Mouse (Mus musculus) MEL (cell line): ENCODE results near the gene Eif2a. TPM values are rescaled to one million over a fixed set of nuclear protein-coding genes. Genes with fewer than 3 reads are reported as not detected.

Experiments
- DNase-seq: peaks from one replicate; pipeline ENCODE4 v3.0.0; 2011; ENCODE audit warnings: low read depth, low spot score
- H3K27ac ChIP-seq: 2 replicates; pipeline ENCODE4 v1.5.1; 2012; ENCODE audit warnings: low read depth, mild to moderate bottlenecking, control low read depth, low read length, moderate library complexity; ENCODE audit not compliant: control insufficient read depth
- H3K27me3 ChIP-seq, 2 experiments: fragments of 150-350 bp in 1 of 2; sonication (generic) in 1 of 2; 2 replicates each; pipeline ENCODE4 v1.6.1; 2012; ENCODE audit warnings: low read length in 2 of 2, mild to moderate bottlenecking in 2 of 2, improper control_type of control experiment in 1 of 2, moderate library complexity in 1 of 2; ENCODE audit not compliant: insufficient read depth in 2 of 2, control insufficient read depth in 1 of 2
- H3K36me3 ChIP-seq, 2 experiments: 2 replicates each; pipeline ENCODE4 v1.6.1; 2012 to 2014; ENCODE audit warnings: low read length in 2 of 2, improper control_type of control experiment in 1 of 2, inconsistent platforms in 1 of 2, mild to moderate bottlenecking in 1 of 2; ENCODE audit not compliant: insufficient read depth in 2 of 2, control insufficient read depth in 1 of 2
- H3K4me1 ChIP-seq, 2 experiments: fragments of 150-350 bp in 1 of 2; sonication (generic) in 1 of 2; 2 replicates each; pipeline ENCODE4 v1.6.1; 2012; ENCODE audit warnings: low read length in 2 of 2, improper control_type of control experiment in 1 of 2, mild to moderate bottlenecking in 1 of 2; ENCODE audit not compliant: insufficient read depth in 2 of 2, control insufficient read depth in 1 of 2
- H3K4me3 ChIP-seq, 2 experiments: fragments of 150-350 bp in 1 of 2; sonication (generic) in 1 of 2; 2 replicates each; pipeline ENCODE4 v1.5.1; 2012; ENCODE audit warnings: low read depth in 2 of 2, low read length in 2 of 2, mild to moderate bottlenecking in 2 of 2, moderate library complexity in 2 of 2, control low read depth in 1 of 2, improper control_type of control experiment in 1 of 2; ENCODE audit not compliant: control insufficient read depth in 1 of 2, insufficient read depth in 1 of 2
- H3K79me2 ChIP-seq: 2 replicates; pipeline ENCODE4 v1.6.1; 2012; ENCODE audit warnings: mild to moderate bottlenecking, low read length, moderate library complexity; ENCODE audit not compliant: control insufficient read depth, poor library complexity, insufficient read depth
- H3K9ac ChIP-seq: 2 replicates; pipeline ENCODE4 v1.6.1; 2012; ENCODE audit warnings: low read depth, mild to moderate bottlenecking, control low read depth, low read length, moderate library complexity; ENCODE audit not compliant: control insufficient read depth, poor library complexity, severe bottlenecking
- H3K9me3 ChIP-seq: fragments of 150-350 bp; sonication (generic); replicated peaks from 2 replicates; pipeline ENCODE4 v1.6.1; 2012; ENCODE audit warnings: mild to moderate bottlenecking, low read length, improper control_type of control experiment, moderate library complexity; ENCODE audit not compliant: insufficient read depth
- BHLHE40 ChIP-seq: IDR thresholded peaks from 2 replicates; pipeline ENCODE4 v1.6.1; 2012; ENCODE audit warnings: low read depth, mild to moderate bottlenecking, inconsistent platforms, low read length, improper control_type of control experiment, borderline replicate concordance
- CTCF ChIP-seq, 3 experiments: IDR thresholded peaks in 2 of 3; conservative IDR thresholded peaks in 1 of 3; 2 replicates each; pipeline ENCODE4 v1.5.1; 2011 to 2012; ENCODE audit warnings: low read length in 3 of 3, low read depth in 2 of 3, mild to moderate bottlenecking in 2 of 3, improper control_type of control experiment in 1 of 3, inconsistent platforms in 1 of 3, mixed read lengths in 1 of 3, moderate library complexity in 1 of 3; ENCODE audit not compliant: control insufficient read depth in 1 of 3, insufficient read depth in 1 of 3, poor library complexity in 1 of 3, severe bottlenecking in 1 of 3
- E2F4 ChIP-seq: IDR thresholded peaks from 2 replicates; pipeline ENCODE4 v1.6.1; 2011; ENCODE audit warnings: low read depth, low read length, improper control_type of control experiment, borderline replicate concordance
- ELF1 ChIP-seq: IDR thresholded peaks from 2 replicates; pipeline ENCODE4 v1.6.1; 2014; ENCODE audit warnings: low read depth, mild to moderate bottlenecking, inconsistent platforms, low read length, improper control_type of control experiment, moderate library complexity
- EP300 ChIP-seq, 2 experiments: IDR thresholded peaks; 2 replicates each; pipeline ENCODE4 v1.6.1; 2011; ENCODE audit warnings: improper control_type of control experiment in 2 of 2, low read length in 2 of 2, low read depth in 1 of 2, mild to moderate bottlenecking in 1 of 2
- ETS1 ChIP-seq: IDR thresholded peaks from 2 replicates; pipeline ENCODE4 v1.6.1; 2012; ENCODE audit warnings: low read depth, mild to moderate bottlenecking, inconsistent platforms, low read length, improper control_type of control experiment, moderate library complexity
- JUND ChIP-seq: IDR thresholded peaks from 2 replicates; pipeline ENCODE4 v1.6.1; 2011; ENCODE audit warnings: low read depth, mild to moderate bottlenecking, improper control_type of control experiment, low read length
- KAT2A ChIP-seq: conservative IDR thresholded peaks from 2 replicates; pipeline ENCODE4 v1.6.1; 2012; ENCODE audit warnings: low read depth, low read length, improper control_type of control experiment, inconsistent platforms
- MAFK ChIP-seq: IDR thresholded peaks from 2 replicates; pipeline ENCODE4 v1.6.1; 2011; ENCODE audit warnings: low read depth, mild to moderate bottlenecking, low read length, improper control_type of control experiment, borderline replicate concordance
- MAZ ChIP-seq: IDR thresholded peaks from 2 replicates; pipeline ENCODE4 v1.6.1; 2012; ENCODE audit warnings: low read depth, mild to moderate bottlenecking, inconsistent platforms, low read length, improper control_type of control experiment
- MXI1 ChIP-seq: IDR thresholded peaks from 2 replicates; pipeline ENCODE4 v1.6.1; 2011; ENCODE audit warnings: mild to moderate bottlenecking, low read depth, low read length, improper control_type of control experiment
- MYB ChIP-seq: IDR thresholded peaks from 2 replicates; pipeline ENCODE4 v1.6.1; 2011; ENCODE audit warnings: mild to moderate bottlenecking, low read depth, low read length, improper control_type of control experiment
- MYC ChIP-seq: IDR thresholded peaks from 2 replicates; pipeline ENCODE4 v1.6.1; 2011; ENCODE audit warnings: low read depth, mild to moderate bottlenecking, low read length, improper control_type of control experiment, moderate library complexity
- NELFE ChIP-seq: IDR thresholded peaks from 2 replicates; pipeline ENCODE4 v1.6.1; 2011; ENCODE audit warnings: low read depth, low read length, improper control_type of control experiment
- POLR2A ChIP-seq, 2 experiments: IDR thresholded peaks; 2 replicates each; pipeline ENCODE4 v1.6.1; 2011 to 2012; ENCODE audit warnings: low read length in 2 of 2, mild to moderate bottlenecking in 2 of 2, control low read depth in 1 of 2, improper control_type of control experiment in 1 of 2, low read depth in 1 of 2, moderate library complexity in 1 of 2; ENCODE audit not compliant: control insufficient read depth in 1 of 2, insufficient read depth in 1 of 2, poor library complexity in 1 of 2
- POLR2AphosphoS2 ChIP-seq: IDR thresholded peaks from 2 replicates; pipeline ENCODE4 v1.6.1; 2011; ENCODE audit warnings: low read length, improper control_type of control experiment
- RAD21 ChIP-seq: IDR thresholded peaks from 2 replicates; pipeline ENCODE4 v1.6.1; 2011; ENCODE audit warnings: mild to moderate bottlenecking, low read depth, low read length, improper control_type of control experiment
- TBP ChIP-seq: IDR thresholded peaks from 2 replicates; pipeline ENCODE4 v1.8.0; 2011; ENCODE audit warnings: low read depth, low read length, improper control_type of control experiment
- UBTF ChIP-seq: IDR thresholded peaks from 2 replicates; pipeline ENCODE4 v1.6.1; 2012; ENCODE audit warnings: low read depth, mild to moderate bottlenecking, inconsistent platforms, low read length, improper control_type of control experiment, moderate library complexity, borderline replicate concordance; ENCODE audit not compliant: insufficient read depth
- polyA plus RNA-seq, 2 experiments: library from polyadenylated mRNA; stranded (reverse) in 1 of 2; unstranded in 1 of 2; fragments of >175 nt in 1 of 2; fragments of >200 nt in 1 of 2; gene quantifications; 2 replicates each; pipeline versions ENCODE4 v1.2.1 to v1.2.4; 2012; ENCODE audit warnings: low replicate concordance in 2 of 2, low read depth in 1 of 2; ENCODE audit not compliant: insufficient read length in 2 of 2, insufficient read depth in 1 of 2, missing spikeins in 1 of 2
- total RNA-seq: library from RNA; depleted of rRNA; stranded (reverse); fragments of 300-350 nt; gene quantifications from 2 replicates; pipeline ENCODE4 v1.2.3, GENCODE M21; 2012

Eif2a gene
- total and polyA plus RNA-seq, 3 experiments = 67.3 to 192 (median 70.2) TPM

DNA sequence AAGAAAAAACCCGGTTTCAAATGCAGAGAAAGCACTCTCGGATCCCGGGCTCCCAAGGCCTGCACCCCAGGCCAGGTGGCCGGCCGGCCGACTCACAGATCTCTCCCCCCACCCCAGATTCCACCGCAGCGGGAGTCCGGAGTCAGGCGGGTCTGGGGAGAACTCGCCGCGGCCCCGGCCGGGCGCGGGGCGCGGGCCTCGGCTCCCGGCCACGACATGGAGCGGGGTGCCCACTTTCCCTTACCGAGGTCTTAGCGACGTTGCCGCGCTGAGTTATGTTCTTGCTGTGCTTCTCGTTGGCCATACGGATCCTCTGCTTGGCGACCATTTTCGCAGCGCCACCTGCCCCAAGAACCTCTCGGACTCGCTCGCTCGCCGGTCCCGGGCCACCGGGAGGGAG is 455 bp upstream of the Eif2a start:
- Histone ChIP-seq H3K27ac (peak overlapping the region; percentile 60), H3K9ac (peak overlapping the region; percentile 95), H3K27me3 (no peaks in the 10 kb centered on the region), H3K36me3 (peaks cover 15 to 28% of the 10 kb centered on the region in 2 experiments), H3K4me1 (peaks cover 3 to 10% of the 10 kb centered on the region in 2 experiments; a peak in 3 of 4 replicates), H3K4me3 (peak overlapping the region; percentile 79 to 94), H3K9me3 (no peaks in the 10 kb centered on the region), H3K79me2 (peaks cover 35% of the 10 kb centered on the region)
- DNase-seq = no peak
- TF ChIP-seq JUND (no peak), UBTF (0 out of 2 replicates have a peak, but pooled peaks have one; percentile 47), TBP (no peak), MXI1 (no peak; the same call in 1 of the 2 replicates)

DNA sequence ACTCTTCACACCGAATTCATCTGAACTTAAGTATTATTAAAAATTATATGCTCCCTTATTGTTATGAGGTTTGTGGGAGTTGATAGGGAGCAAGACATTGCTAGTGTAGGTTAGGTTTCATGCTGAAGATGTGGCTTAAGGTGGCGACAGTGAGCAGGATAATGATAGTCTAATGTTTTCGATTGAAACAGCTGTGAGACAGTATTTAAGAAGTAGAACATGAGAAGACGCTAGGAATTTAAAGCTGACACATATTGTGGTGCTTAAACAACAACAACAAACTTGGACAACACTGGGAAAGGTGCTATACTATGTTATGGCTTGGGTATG is 752 bp downstream of the Eif2a start:
- DNase-seq = peak; percentile 71
- Histone ChIP-seq H3K27ac (peak overlapping the region; percentile 79), H3K9me3 (no peaks in the 10 kb centered on the region), H3K4me1 (peaks cover 3 to 10% of the 10 kb centered on the region in 2 experiments; a peak in 3 of 4 replicates), H3K9ac (peak overlapping the region; percentile 78), H3K36me3 (peaks cover 18 to 27% of the 10 kb centered on the region in 2 experiments), H3K27me3 (no peaks in the 10 kb centered on the region), H3K4me3 (peak overlapping the region; percentile 90 to 94), H3K79me2 (peaks cover 37% of the 10 kb centered on the region)
- TF ChIP-seq RAD21 = peak; percentile 3
- TF ChIP-seq CTCF (IDR thresholded peaks at IDR 0.05 in 2 of 3, conservative IDR thresholded peaks at IDR 0.05 in 1 of 3; ENCODE audit: control insufficient read depth in 1 of 3, insufficient read depth in 1 of 3, low read depth in 2 of 3, low read length in 3 of 3, poor library complexity in 1 of 3, severe bottlenecking in 1 of 3) = peak in 2 of 3 experiments; percentile 10 to 42; a peak in 2 of 6 replicates
- TF ChIP-seq KAT2A = no peak

DNA sequence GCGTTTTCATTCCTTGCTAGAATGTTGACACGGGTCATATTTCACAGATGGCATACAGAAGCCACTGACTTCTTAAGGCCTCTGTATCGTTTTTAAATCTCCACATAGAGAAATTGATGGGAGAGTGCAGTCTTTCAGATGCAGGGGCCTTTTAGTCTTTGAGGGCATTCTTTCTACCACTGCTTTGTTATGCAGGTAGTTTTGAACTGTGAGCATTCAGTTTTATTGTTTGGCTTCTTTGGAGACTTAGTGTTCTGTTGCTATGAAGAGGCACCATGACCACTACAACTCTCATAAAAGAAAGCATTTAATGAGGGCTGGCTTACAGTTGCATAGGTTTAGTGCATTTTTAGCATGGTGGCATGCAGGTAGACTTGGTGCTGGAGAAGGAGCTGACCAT is 11.0 kb downstream of the Eif2a start:
- H3K36me3 ChIP-seq = peaks cover 0 to 33% of the 10 kb centered on the region in 2 experiments; a peak in 2 of 4 replicates
- no peak overlapping the region for H3K4me3 ChIP-seq
- TF ChIP-seq MAFK = no peak
- TF ChIP-seq RAD21 = no peak
- no peak for TF ChIP-seq ELF1
- TF ChIP-seq POLR2AphosphoS2 = no peak
- no peak for TF ChIP-seq NELFE
- no peak for TF ChIP-seq E2F4
- no peak for TF ChIP-seq MAZ
- TF ChIP-seq MYC = no peak
- no peak for TF ChIP-seq ETS1
- no peak for TF ChIP-seq POLR2A (IDR thresholded peaks at IDR 0.05; ENCODE audit: control insufficient read depth in 1 of 2, insufficient read depth in 1 of 2, low read depth in 1 of 2, low read length in 2 of 2, poor library complexity in 1 of 2)
- no peak for TF ChIP-seq KAT2A
- TF ChIP-seq MYB = no peak
- no peak for TF ChIP-seq JUND
- TF ChIP-seq UBTF = no peak
- no peak for TF ChIP-seq EP300 (IDR thresholded peaks at IDR 0.05; ENCODE audit: low read depth in 1 of 2, low read length in 2 of 2)
- no peak for TF ChIP-seq BHLHE40

More for the DNA sequence above, 11.0 kb downstream of the Eif2a start:
- H3K9ac ChIP-seq = no peak overlapping the region
- H3K27me3 ChIP-seq = no peaks in the 10 kb centered on the region
- no peaks in the 10 kb centered on the region for H3K9me3 ChIP-seq
- H3K4me1 ChIP-seq = no peaks in the 10 kb centered on the region
- peaks cover 2% of the 10 kb centered on the region for H3K79me2 ChIP-seq
- no peak overlapping the region for H3K27ac ChIP-seq
- DNase-seq = no peak
